Mouse (Mus musculus): ENCODE measurements around the gene Zfp987. TPM values are rescaled to one million over a fixed set of nuclear protein-coding genes. Genes with fewer than 3 reads are reported as not detected.
"Not testable (repeated sequence)": the region's sequence is repeated elsewhere in the genome, so short reads cannot be mapped to it uniquely, and the experiment has no call there.

The Zfp987 gene
- total RNA-seq (2021), result not detected
- long read RNA-seq, experiment 1, result 0 reads
- long read RNA-seq, experiment 2, result 0 reads

DNA sequence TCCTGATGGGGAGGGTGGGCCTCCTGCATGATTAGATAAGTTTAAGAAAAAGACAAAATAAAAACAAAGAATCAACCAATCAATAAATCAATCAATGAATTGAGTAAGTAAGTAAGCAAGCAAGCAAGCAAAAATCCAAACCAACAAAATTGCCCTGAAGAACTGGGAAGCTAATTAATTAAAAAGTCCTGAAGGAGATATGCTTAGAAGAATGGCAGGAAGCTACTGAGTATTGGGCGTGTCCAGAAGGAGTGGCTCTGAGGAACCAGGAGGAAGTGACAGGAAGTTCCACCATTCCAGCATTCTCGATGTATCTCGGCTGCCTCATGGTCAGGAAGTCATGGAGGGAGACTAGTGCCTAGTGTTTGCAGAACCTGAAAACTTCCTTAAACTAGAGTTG lies at the start of gene Zfp987:
Zfp987 (plus strand) TSS at position 301 of the 400 bp plus-strand sequence.
- not testable (repeated sequence) for DNase-seq

GRCm38 (mm10) chr4:146052536-146052935 lies 44.6 kb upstream of the Zfp987 start:
- not testable (repeated sequence) for DNase-seq

DNA sequence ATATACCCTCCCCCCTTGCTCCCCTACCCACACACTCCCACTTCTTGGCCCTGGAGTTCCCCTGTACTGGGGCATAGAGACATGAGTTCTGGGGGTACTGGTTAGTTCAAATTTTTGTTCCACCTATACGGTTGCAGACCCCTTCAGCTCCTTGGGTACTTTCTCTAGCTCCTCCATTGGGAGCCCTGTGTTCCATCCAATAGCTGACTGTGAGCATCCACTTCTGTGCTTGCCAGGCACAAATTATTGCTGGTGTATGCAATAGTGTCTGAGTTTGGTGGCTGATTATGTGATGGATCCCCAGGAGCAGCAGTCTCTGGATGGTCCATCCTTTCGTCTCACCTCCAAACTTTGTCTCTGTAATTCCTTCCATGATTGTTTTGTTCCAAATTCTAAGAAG lies 43.7 kb upstream of the Zfp987 start:
- DNase-seq, result not testable (repeated sequence)

DNA sequence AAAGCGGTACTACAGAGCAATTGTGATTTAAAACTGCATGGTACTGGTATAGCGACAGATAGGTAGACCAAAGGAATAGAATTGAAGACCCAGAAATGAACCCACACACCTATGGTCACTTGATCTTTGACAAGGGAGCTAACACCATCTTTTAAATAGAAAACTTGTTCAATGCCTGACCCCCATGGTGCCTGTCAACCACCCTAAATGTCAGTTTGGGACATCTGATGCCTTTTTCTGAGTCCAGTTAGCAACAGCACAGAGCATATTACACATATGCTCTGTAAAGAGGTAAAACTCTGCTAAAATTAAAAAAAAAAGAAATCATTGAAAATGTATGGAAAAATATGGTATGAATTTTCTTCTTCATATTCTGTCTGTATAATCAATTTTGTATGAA lies 41.8 kb upstream of the Zfp987 start:
- no peak for DNase-seq

DNA sequence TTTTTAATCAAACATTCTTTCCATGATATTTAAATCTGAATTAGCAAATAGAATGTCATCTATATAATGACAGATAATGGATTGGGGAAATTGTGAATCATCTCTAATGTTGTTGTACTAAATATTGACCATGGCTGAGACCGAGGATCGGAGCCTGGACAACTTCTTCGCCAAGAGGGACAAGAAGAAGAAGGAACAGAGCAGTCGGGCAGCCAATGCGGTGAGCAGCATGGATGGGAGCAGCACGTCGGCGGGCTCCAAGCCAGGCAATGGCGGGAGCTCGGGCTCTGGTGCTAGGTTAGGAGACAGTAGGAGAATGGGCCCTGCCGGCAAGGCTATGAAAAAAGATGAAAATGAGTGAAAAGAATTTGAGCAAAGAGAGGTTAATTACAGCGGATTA lies 38.5 kb upstream of the Zfp987 start:
- not testable (repeated sequence) for DNase-seq

GRCm38 (mm10) chr4:146059078-146059477 lies 38.0 kb upstream of the Zfp987 start:
- not testable (repeated sequence) for DNase-seq

DNA sequence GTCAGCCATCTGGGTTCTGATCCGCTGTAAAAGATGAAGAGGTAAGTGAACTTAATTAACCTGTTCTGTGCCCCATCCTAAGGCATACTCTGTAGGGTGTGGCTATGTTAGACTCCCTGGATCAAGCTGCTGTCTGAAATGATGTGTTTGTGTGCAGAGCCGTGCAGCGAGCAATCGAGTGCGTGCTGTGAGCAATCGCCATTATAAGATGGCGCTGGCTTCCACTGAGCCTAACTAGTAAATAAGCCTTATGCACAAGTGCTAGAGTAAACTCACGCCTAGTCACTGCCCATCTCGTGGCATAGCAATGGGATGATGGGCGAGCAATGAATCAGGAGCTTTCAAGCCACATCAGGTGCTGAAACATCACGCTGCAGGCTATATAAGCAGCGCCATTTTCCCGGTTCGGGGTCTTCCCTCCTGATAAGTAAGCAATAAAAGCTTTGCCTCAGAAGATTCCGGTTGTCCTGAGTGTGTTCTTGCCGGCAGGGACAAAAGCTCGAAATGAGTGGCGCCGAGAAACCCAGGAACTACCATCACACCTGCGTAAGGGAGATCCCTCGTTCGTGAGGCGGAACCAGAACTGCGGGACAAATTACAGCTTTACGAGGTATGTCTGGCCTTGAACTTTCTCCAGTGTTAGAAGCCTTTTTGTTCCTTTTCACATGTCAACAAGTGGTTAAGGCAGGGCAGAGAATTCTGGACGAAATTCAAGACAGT lies 37.0 kb upstream of the Zfp987 start:
- DNase-seq, result not testable (repeated sequence)

DNA sequence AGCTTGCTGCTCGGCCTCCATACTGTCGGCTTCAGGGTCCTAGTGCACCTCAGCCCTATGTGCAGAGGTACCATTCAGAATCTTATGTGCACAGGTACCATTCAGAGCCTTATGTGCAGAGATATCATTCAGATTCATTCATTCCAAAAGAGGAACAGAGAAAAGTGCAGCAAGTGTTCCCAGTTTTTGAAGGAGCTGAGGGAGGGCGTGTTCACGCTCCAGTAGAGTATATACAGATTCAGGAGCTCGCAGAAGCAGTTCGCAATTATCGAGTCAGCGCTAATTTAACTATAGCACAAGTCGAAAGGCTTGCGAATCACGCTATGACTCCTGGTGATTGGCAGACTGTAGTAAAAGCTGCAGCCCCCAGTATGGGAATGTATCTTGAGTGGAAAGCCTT lies 36.0 kb upstream of the Zfp987 start:
- not testable (repeated sequence) for DNase-seq

DNA sequence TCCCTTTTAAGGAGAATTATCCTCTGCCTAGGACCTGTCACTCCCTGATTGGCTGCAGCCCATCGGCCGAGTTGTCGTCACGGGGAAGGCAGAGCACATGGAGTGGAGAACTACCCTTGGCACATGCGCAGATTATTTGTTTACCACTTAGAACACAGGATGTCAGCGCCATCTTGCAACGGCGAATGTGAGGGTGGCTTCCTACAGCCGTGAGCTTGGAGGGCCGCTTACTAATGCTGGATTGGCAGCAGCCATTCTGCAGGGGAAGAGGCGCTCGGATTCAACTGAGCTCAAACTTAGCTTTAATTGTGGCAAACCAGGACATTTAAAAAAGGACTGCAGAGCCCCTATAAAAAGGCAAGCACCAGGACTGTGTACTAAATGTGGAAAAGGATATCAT lies 35.1 kb upstream of the Zfp987 start:
- DNase-seq, result not testable (repeated sequence)

- DNase-seq, result not testable (repeated sequence)
Observed at GRCm38 (mm10) chr4:146063001-146063400, 34.1 kb upstream of the Zfp987 start.

- DNase-seq, result not testable (repeated sequence)
Observed at GRCm38 (mm10) chr4:146063621-146064020, 33.5 kb upstream of the Zfp987 start.

DNA sequence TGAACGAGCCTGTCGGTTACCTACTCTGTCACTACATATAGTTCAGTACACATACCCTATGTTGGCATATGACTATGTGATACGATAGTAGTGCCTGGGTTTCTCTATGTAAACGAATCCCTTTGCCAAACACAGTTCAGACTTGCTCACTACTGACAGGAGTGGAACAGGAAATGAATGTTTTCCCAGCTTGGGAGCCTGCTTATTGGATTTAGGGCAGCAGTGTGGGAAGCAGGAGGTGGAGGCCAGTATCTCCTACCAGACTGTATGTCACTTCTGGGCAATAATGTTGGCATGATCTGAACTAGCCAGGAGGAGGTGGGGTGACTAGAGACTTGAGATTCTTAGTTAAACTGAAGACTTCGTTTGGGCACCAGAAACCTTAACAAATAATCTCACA lies 32.3 kb upstream of the Zfp987 start:
- DNase-seq, result not testable (repeated sequence)

GRCm38 (mm10) chr4:146066932-146067580 lies 30.0 kb upstream of the Zfp987 start:
- DNase-seq, result not testable (repeated sequence)

DNA sequence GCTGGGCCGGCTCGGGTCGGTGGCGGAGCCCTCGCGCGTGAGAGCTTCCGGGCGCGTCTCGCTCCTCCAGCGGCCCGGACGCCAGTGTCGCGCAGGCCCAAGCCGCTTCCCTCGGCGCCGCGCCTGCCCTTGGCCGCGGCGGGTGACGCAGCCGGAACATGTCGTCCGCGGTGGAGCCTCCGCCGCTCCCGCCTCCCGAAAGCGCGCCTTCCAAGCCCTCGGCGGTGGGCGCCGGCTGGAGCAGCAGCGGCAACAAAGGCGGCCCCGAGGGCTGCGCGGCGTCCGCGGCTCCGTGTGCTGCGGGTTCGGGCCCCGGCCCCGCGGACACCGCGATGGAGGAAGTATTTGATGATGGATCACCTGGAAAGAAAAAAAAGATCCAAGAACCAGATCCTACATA lies 29.5 kb upstream of the Zfp987 start:
- DNase-seq, result not testable (repeated sequence)

- DNase-seq, result not testable (repeated sequence)
Observed at GRCm38 (mm10) chr4:146073264-146073663, 23.8 kb upstream of the Zfp987 start.

DNA sequence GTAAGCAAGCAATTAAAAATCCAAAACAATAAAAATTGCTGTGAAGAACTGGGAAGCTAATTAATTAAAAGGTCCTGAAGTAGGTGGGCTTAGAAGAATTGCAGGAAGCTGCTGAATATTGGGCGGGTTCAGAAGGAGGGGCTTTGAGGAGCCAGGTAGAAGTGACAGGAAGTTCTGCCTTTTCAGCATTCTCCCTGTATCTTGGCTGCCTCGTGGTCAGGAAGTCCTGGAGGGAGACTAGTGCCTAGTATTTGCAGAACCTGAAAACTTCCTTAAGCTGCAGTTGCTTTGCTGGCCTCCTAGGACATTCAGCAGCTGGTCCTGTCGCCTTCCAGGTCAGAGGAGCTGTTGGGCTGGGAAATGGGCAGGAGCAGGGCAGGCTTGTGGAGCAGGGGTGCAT lies 4.3 kb downstream of the Zfp987 start:
- not testable (repeated sequence) for DNase-seq

DNA sequence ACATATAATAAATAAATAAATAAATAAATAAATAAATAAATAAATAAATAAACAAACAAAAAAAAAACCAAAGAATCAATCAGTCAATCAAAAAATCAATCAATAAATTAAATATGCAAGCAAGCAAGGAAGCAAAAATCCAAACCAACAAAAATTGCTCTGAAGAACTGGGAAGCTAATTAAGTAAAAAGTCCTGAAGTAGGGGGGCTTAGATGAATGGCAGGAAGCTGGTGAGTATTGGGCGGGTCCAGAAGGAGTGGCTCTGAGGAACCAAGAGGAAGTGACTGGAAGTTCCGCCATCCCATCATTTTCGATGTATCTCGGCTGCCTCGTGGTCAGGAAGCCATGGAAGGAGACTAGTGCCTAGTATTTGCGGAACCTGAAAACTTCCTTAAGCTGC lies 59.4 kb downstream of the Zfp987 start, which contains the start of gene Zfp600:
Zfp600 (plus strand) TSS at position 301 of the 400 bp plus-strand sequence.
- DNase-seq, result not testable (repeated sequence)

DNA sequence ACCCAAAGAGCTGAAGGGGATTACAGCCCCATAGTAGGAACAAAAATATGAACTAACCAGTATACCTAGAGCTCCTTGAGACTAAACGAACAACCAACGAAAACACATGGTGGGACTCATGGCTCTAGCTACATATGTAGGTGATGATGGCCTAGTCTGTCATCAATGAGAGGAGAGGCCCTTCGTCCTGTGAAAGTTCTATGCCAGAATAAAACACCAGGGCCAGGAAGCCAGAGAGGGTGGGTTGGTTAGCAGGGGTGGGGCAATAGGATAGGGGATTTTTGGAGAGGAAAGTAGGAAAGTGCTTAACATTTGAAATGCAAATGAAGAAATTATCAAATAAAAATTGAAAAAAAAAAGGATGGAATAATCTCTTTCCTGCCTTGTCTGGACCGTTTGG lies 65.8 kb downstream of the Zfp987 start:
- DNase-seq, result peak; percentile 18

GRCm38 (mm10) chr4:146167202-146167832 lies 70.2 kb downstream of the Zfp987 start:
- DNase-seq, result not testable (repeated sequence)

GRCm38 (mm10) chr4:146167879-146168532 lies 70.9 kb downstream of the Zfp987 start:
- not testable (repeated sequence) for DNase-seq

DNA sequence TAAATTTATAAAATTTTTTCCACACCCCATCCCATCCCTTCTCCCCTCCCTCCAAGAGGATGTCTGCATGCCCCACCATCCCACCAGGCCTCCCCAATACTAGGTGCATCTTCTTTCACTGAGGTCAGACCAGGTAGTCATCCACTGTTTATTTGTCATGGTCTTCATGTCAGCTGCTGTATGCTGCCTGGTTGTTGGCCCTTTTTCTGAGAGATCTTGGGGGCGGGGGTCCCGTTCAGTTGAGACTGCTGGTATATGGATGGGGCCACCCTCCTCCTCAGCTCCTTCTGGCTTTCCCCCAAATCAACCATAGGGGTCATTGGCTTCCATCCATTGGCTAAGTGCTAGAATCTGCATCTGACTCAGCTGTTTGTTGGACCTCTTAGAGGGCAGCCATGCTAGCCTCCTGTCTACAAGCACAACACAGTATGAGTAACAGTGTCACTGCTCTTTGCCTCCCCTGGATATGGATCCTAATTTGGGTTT lies 71.7 kb downstream of the Zfp987 start:
- DNase-seq, result not testable (repeated sequence)

Measured in gastrocnemius, postnatal 25 days (tissue).